Mouse (Mus musculus): ENCODE measurements around the gene Serpine3. TPM values are rescaled to one million over a fixed set of nuclear protein-coding genes. Genes with fewer than 3 reads are reported as not detected.

Serpine3 gene
- polyA plus RNA-seq, 1 experiment = not detected

GRCm38 (mm10) chr14:62650376-62650775 is 13.1 kb upstream of the Serpine3 start:
- Histone ChIP-seq H3ac (ENCODE audit: control insufficient read depth, insufficient read length) (no peak overlapping the region), H3K79me2 (ENCODE audit: control insufficient read depth, insufficient read depth) (no peaks in the 10 kb centered on the region), H3K4me3 (no peak overlapping the region), H3K4me2 (ENCODE audit: low read depth) (no peak overlapping the region), H3K36me3 (ENCODE audit: control insufficient read depth, insufficient read depth) (no peaks in the 10 kb centered on the region), H3K27me3 (ENCODE audit: control insufficient read depth, insufficient read depth, insufficient read length) (no peaks in the 10 kb centered on the region)
- TF ChIP-seq TCF12 (IDR thresholded peaks at IDR 0.05; ENCODE audit: insufficient read depth, poor library complexity, severe bottlenecking) = no peak
- TF ChIP-seq SRF (IDR thresholded peaks at IDR 0.05; ENCODE audit: control insufficient read depth, insufficient read length, low read depth) = no peak
- no peak for TF ChIP-seq TCF3 (IDR thresholded peaks at IDR 0.05; ENCODE audit: insufficient read length, low read depth)
- no peak for TF ChIP-seq E2F4 (IDR thresholded peaks at IDR 0.05; ENCODE audit: insufficient read depth)
- TF ChIP-seq REST (IDR thresholded peaks at IDR 0.05; ENCODE audit: insufficient read depth, insufficient read length) = no peak
- TF ChIP-seq POLR2A (IDR thresholded peaks at IDR 0.05; ENCODE audit: insufficient read length, low read depth) = no peak
- TF ChIP-seq POLR2AphosphoS2 (IDR thresholded peaks at IDR 0.05; ENCODE audit: insufficient read length, low read depth) = no peak
- no peak for TF ChIP-seq MYOG (IDR thresholded peaks at IDR 0.05; ENCODE audit: control insufficient read depth in 1 of 3, insufficient read depth in 1 of 3, insufficient read length in 2 of 3, low read depth in 2 of 3)
- no peak for TF ChIP-seq MYOD1 (IDR thresholded peaks at IDR 0.05; ENCODE audit: control insufficient read depth in 1 of 3, insufficient read length in 2 of 3, low read depth in 2 of 3)
- TF ChIP-seq MAX (IDR thresholded peaks at IDR 0.05; ENCODE audit: low read depth) = no peak
- TF ChIP-seq USF1 (IDR thresholded peaks at IDR 0.05; ENCODE audit: low read depth) = no peak
- no peak for TF ChIP-seq CEBPB (IDR thresholded peaks at IDR 0.05; ENCODE audit: insufficient read depth, poor library complexity, severe bottlenecking)

- no peak overlapping the region for H3K4me3 ChIP-seq
- no peak overlapping the region for H3K4me2 ChIP-seq (ENCODE audit: low read depth)
- H3K27me3 ChIP-seq (ENCODE audit: control insufficient read depth, insufficient read depth, insufficient read length) = no peaks in the 10 kb centered on the region
- H3K79me2 ChIP-seq (ENCODE audit: control insufficient read depth, insufficient read depth) = no peaks in the 10 kb centered on the region
- no peak overlapping the region for H3ac ChIP-seq (ENCODE audit: control insufficient read depth, insufficient read length)
- no peak for TF ChIP-seq E2F4 (IDR thresholded peaks at IDR 0.05; ENCODE audit: insufficient read depth)
- TF ChIP-seq TCF3 (IDR thresholded peaks at IDR 0.05; ENCODE audit: insufficient read length, low read depth) = no peak
- TF ChIP-seq CEBPB (IDR thresholded peaks at IDR 0.05; ENCODE audit: insufficient read depth, poor library complexity, severe bottlenecking) = no peak
- TF ChIP-seq TCF12 (IDR thresholded peaks at IDR 0.05; ENCODE audit: insufficient read depth, poor library complexity, severe bottlenecking) = no peak
- no peak for TF ChIP-seq SRF (IDR thresholded peaks at IDR 0.05; ENCODE audit: control insufficient read depth, insufficient read length, low read depth)
- no peak for TF ChIP-seq MAX (IDR thresholded peaks at IDR 0.05; ENCODE audit: low read depth)
- no peak for TF ChIP-seq USF1 (IDR thresholded peaks at IDR 0.05; ENCODE audit: low read depth)
- TF ChIP-seq MYOG (IDR thresholded peaks at IDR 0.05; ENCODE audit: control insufficient read depth in 1 of 3, insufficient read depth in 1 of 3, insufficient read length in 2 of 3, low read depth in 2 of 3) = no peak
- TF ChIP-seq POLR2A (IDR thresholded peaks at IDR 0.05; ENCODE audit: insufficient read length, low read depth) = no peak
- no peak for TF ChIP-seq POLR2AphosphoS2 (IDR thresholded peaks at IDR 0.05; ENCODE audit: insufficient read length, low read depth)
- H3K36me3 ChIP-seq (ENCODE audit: control insufficient read depth, insufficient read depth) = no peaks in the 10 kb centered on the region
These were observed 11.7 kb upstream of the Serpine3 start for GRCm38 (mm10) chr14:62651771-62652170.

GRCm38 (mm10) chr14:62655996-62656395 is 7.5 kb upstream of the Serpine3 start:
- Histone ChIP-seq H3ac (ENCODE audit: control insufficient read depth, insufficient read length) (no peak overlapping the region), H3K4me3 (no peak overlapping the region), H3K36me3 (ENCODE audit: control insufficient read depth, insufficient read depth) (no peaks in the 10 kb centered on the region), H3K27me3 (ENCODE audit: control insufficient read depth, insufficient read depth, insufficient read length) (no peaks in the 10 kb centered on the region), H3K4me2 (ENCODE audit: low read depth) (no peak overlapping the region), H3K79me2 (ENCODE audit: control insufficient read depth, insufficient read depth) (no peaks in the 10 kb centered on the region)
- TF ChIP-seq POLR2A (IDR thresholded peaks at IDR 0.05; ENCODE audit: insufficient read length, low read depth) (no peak), USF1 (IDR thresholded peaks at IDR 0.05; ENCODE audit: low read depth) (no peak), E2F4 (IDR thresholded peaks at IDR 0.05; ENCODE audit: insufficient read depth) (no peak), MAX (IDR thresholded peaks at IDR 0.05; ENCODE audit: low read depth) (no peak), REST (IDR thresholded peaks at IDR 0.05; ENCODE audit: insufficient read depth, insufficient read length) (no peak), TCF12 (IDR thresholded peaks at IDR 0.05; ENCODE audit: insufficient read depth, poor library complexity, severe bottlenecking) (no peak), SRF (IDR thresholded peaks at IDR 0.05; ENCODE audit: control insufficient read depth, insufficient read length, low read depth) (no peak), POLR2AphosphoS2 (IDR thresholded peaks at IDR 0.05; ENCODE audit: insufficient read length, low read depth) (no peak), TCF3 (IDR thresholded peaks at IDR 0.05; ENCODE audit: insufficient read length, low read depth) (no peak), MYOG (IDR thresholded peaks at IDR 0.05; ENCODE audit: control insufficient read depth in 1 of 3, insufficient read depth in 1 of 3, insufficient read length in 2 of 3, low read depth in 2 of 3) (no peak)

- TF ChIP-seq POLR2A (IDR thresholded peaks at IDR 0.05; ENCODE audit: insufficient read length, low read depth) (no peak), E2F4 (IDR thresholded peaks at IDR 0.05; ENCODE audit: insufficient read depth) (no peak), MYOD1 (IDR thresholded peaks at IDR 0.05; ENCODE audit: control insufficient read depth in 1 of 3, insufficient read length in 2 of 3, low read depth in 2 of 3) (no peak), USF1 (IDR thresholded peaks at IDR 0.05; ENCODE audit: low read depth) (no peak), MYOG (IDR thresholded peaks at IDR 0.05; ENCODE audit: control insufficient read depth in 1 of 3, insufficient read depth in 1 of 3, insufficient read length in 2 of 3, low read depth in 2 of 3) (no peak), POLR2AphosphoS2 (IDR thresholded peaks at IDR 0.05; ENCODE audit: insufficient read length, low read depth) (no peak), CEBPB (IDR thresholded peaks at IDR 0.05; ENCODE audit: insufficient read depth, poor library complexity, severe bottlenecking) (no peak), REST (IDR thresholded peaks at IDR 0.05; ENCODE audit: insufficient read depth, insufficient read length) (no peak), MAX (IDR thresholded peaks at IDR 0.05; ENCODE audit: low read depth) (no peak), TCF3 (IDR thresholded peaks at IDR 0.05; ENCODE audit: insufficient read length, low read depth) (no peak), SRF (IDR thresholded peaks at IDR 0.05; ENCODE audit: control insufficient read depth, insufficient read length, low read depth) (no peak), TCF12 (IDR thresholded peaks at IDR 0.05; ENCODE audit: insufficient read depth, poor library complexity, severe bottlenecking) (no peak)
- H3K36me3 ChIP-seq (ENCODE audit: control insufficient read depth, insufficient read depth) = no peaks in the 10 kb centered on the region
- no peaks in the 10 kb centered on the region for H3K79me2 ChIP-seq (ENCODE audit: control insufficient read depth, insufficient read depth)
- no peak overlapping the region for H3K4me2 ChIP-seq (ENCODE audit: low read depth)
- no peak overlapping the region for H3K4me3 ChIP-seq
- no peaks in the 10 kb centered on the region for H3K27me3 ChIP-seq (ENCODE audit: control insufficient read depth, insufficient read depth, insufficient read length)
- no peak overlapping the region for H3ac ChIP-seq (ENCODE audit: control insufficient read depth, insufficient read length)
These were observed 6.0 kb upstream of the Serpine3 start for GRCm38 (mm10) chr14:62657469-62657868.

All from myocyte (in vitro differentiated cells).